Mouse (Mus musculus) intestine, postnatal 0 days (tissue): ENCODE measurements around the gene Ift52. TPM values are rescaled to one million over a fixed set of nuclear protein-coding genes. Genes with fewer than 3 reads are reported as not detected.

Experiments used
- ATAC-seq: fragments of 200-750 bp; cut with Nextera tagmentation; 2 replicates; pipeline ENCODE4 v1.8.0; 2017; ENCODE audit warnings: mild to moderate bottlenecking, moderate TSS enrichment, moderate library complexity
- H3K27ac ChIP-seq: fragments of 300-500 bp; sonication (generic); 2 replicates; pipeline ENCODE4 v1.5.1; 2014; ENCODE audit warnings: mild to moderate bottlenecking, low read depth, low read length, moderate library complexity
- H3K27me3 ChIP-seq: fragments of 300-500 bp; sonication (generic); replicated peaks from 2 replicates; pipeline ENCODE4 v1.6.1; 2014; ENCODE audit warnings: low read length, mixed read lengths; ENCODE audit not compliant: control insufficient read depth, insufficient read depth
- H3K36me3 ChIP-seq: fragments of 300-500 bp; sonication (generic); 2 replicates; pipeline ENCODE4 v1.6.1; 2014; ENCODE audit warnings: mild to moderate bottlenecking, moderate library complexity; ENCODE audit not compliant: control insufficient read depth, insufficient read depth
- H3K4me1 ChIP-seq: fragments of 300-500 bp; sonication (generic); replicated peaks from 2 replicates; pipeline ENCODE4 v1.6.1; 2014; ENCODE audit warnings: antibody characterized with exemption, low read length, mixed read lengths; ENCODE audit not compliant: control insufficient read depth, insufficient read depth
- H3K4me2 ChIP-seq: fragments of 300-500 bp; sonication (generic); replicated peaks from 2 replicates; pipeline ENCODE4 v1.6.1; 2014; ENCODE audit warnings: low read depth, mild to moderate bottlenecking, moderate library complexity
- H3K4me3 ChIP-seq: fragments of 300-500 bp; sonication (generic); 2 replicates; pipeline ENCODE4 v1.5.1; 2014; ENCODE audit warnings: low read depth, low read length
- H3K9ac ChIP-seq: fragments of 300-500 bp; sonication (generic); 2 replicates; pipeline ENCODE4 v1.6.1; 2014; ENCODE audit warnings: mild to moderate bottlenecking, low read depth, low read length
- H3K9me3 ChIP-seq: fragments of 300-500 bp; sonication (generic); 2 replicates; pipeline ENCODE4 v1.6.1; 2016; ENCODE audit warnings: mixed run types; ENCODE audit not compliant: control insufficient read depth
- CTCF ChIP-seq: sonication (generic); IDR thresholded peaks from 2 replicates; pipeline ENCODE4 v1.5.1; 2016; ENCODE audit warnings: low read depth, mild to moderate bottlenecking, control low read depth, antibody characterized with exemption, moderate library complexity
- WGBS: fragments of 180-500 bp; shearing (Covaris S2); extraction: QIAGEN DNeasy Blood & Tissue Kit; methylation state at CpG from one replicate; pipeline ENCODE4 v1.1.7; 2014; 5-methylcytosine and 5-hydroxymethylcytosine counted together
- polyA plus RNA-seq: library from polyadenylated mRNA; unstranded; fragments of >200 nt; fragmentation: Nextera tagmentation; extraction: Ambion mirVana; gene quantifications from 2 replicates; pipeline ENCODE4 v1.2.1, GENCODE M21; 2015

The Ift52 gene
- polyA plus RNA-seq, 1 experiment from 2014 or later, result 30.0 TPM

GRCm38 (mm10) chr2:162987218-162987617 lies 29.9 kb upstream of the Ift52 start, which contains the start of gene Sgk2:
Gene Sgk2 (plus strand): TSS chr2:162987330.
- Histone ChIP-seq H3K9me3 (no peaks in the 10 kb centered on the region), H3K27me3 (no peaks in the 10 kb centered on the region), H3K27ac (no peak within 1 kb of the TSS), H3K4me3 (no peak within 1 kb of the TSS), H3K4me2 (peak within 1 kb of the TSS; percentile 32), H3K36me3 (no peaks in the 10 kb centered on the region; the same call in 1 of the 2 replicates), H3K9ac (no peak within 1 kb of the TSS), H3K4me1 (0 out of 2 replicates have a peak, but pooled peaks cover 5% of the 10 kb centered on the region)
- ATAC-seq, result peak; percentile 70
- TF ChIP-seq CTCF, result no peak
- 21% methylated on average over 8 of the region's 8 CpGs for WGBS

DNA sequence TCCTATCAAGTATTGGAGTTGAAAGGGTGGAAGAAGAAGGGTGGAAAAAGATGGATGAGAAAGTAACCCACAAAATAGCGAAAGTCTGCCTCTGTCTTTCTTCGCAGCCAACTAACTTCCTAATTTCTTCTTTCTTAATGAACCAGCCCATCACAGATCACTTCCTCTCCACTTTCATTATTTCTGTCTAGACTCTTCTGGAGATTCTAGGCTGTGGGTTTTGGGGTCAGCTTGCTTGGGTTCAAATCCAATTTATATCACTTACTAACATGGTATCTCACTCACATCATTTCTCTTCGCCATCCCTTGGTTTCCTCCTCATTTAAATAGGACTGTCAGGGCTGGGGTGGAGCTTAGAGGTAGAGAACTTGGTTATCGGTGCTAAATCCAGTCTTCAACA lies 28.9 kb upstream of the Ift52 start:
- ATAC-seq, result no peak
- H3K9ac ChIP-seq, result no peak overlapping the region
- no peak overlapping the region for H3K27ac ChIP-seq
- 0 out of 2 replicates have a peak, but pooled peaks cover 5% of the 10 kb centered on the region for H3K4me1 ChIP-seq
- no peak for TF ChIP-seq CTCF
- whole genome bisulfite sequencing, result 88% methylated on average over 4 of the region's 4 CpGs
- no peak overlapping the region for H3K4me3 ChIP-seq
- no peaks in the 10 kb centered on the region; the same call in 1 of the 2 replicates for H3K36me3 ChIP-seq
- H3K9me3 ChIP-seq, result no peaks in the 10 kb centered on the region
- H3K4me2 ChIP-seq, result no peak overlapping the region
- no peaks in the 10 kb centered on the region for H3K27me3 ChIP-seq

- no peak for ATAC-seq
- TF ChIP-seq CTCF, result peak; percentile 44
- WGBS, result 36% methylated on average over 6 of the region's 6 CpGs
- Histone ChIP-seq H3K4me3 (no peak overlapping the region), H3K4me1 (0 out of 2 replicates have a peak, but pooled peaks cover 5% of the 10 kb centered on the region), H3K9me3 (no peaks in the 10 kb centered on the region), H3K27ac (peak overlapping the region; percentile 66), H3K4me2 (no peak overlapping the region), H3K9ac (no peak overlapping the region), H3K36me3 (no peaks in the 10 kb centered on the region; the same call in 1 of the 2 replicates), H3K27me3 (no peaks in the 10 kb centered on the region)
These were observed 25.6 kb upstream of the Ift52 start for GRCm38 (mm10) chr2:162991394-162992083.

DNA sequence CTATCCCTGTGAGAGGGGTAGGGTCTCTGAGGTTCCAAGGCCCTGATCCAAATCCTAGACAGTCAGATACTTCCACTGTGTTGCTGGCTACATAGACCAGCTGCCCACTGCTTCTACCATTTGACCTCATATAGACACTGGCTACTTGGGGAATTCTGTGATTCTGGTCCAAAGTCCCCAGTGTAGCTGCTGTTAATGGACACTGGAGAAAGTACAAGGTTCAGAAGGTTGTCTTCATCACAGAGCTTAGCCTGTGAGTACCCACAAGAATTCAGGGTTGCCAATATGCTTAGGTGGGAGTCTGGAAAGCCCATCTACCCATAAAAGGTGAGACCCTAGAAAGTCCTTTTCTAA lies 25.1 kb upstream of the Ift52 start:
- TF ChIP-seq CTCF, result no peak
- H3K27ac ChIP-seq, result peak overlapping the region; percentile 66
- no peaks in the 10 kb centered on the region; the same call in 1 of the 2 replicates for H3K36me3 ChIP-seq
- H3K4me3 ChIP-seq, result no peak overlapping the region
- H3K4me2 ChIP-seq, result no peak overlapping the region
- no peak overlapping the region for H3K9ac ChIP-seq
- H3K9me3 ChIP-seq, result no peaks in the 10 kb centered on the region
- 0 out of 2 replicates have a peak, but pooled peaks cover 5% of the 10 kb centered on the region for H3K4me1 ChIP-seq
- peak; percentile 63 for ATAC-seq
- H3K27me3 ChIP-seq, result no peaks in the 10 kb centered on the region

- no peak overlapping the region for H3K27ac ChIP-seq
These were observed 23.1 kb upstream of the Ift52 start for GRCm38 (mm10) chr2:162993881-162994616.

GRCm38 (mm10) chr2:162998528-162999230 lies 18.5 kb upstream of the Ift52 start:
- no peak overlapping the region for H3K27ac ChIP-seq
- no peaks in the 10 kb centered on the region for H3K4me1 ChIP-seq
- 26% methylated on average over 18 of the region's 18 CpGs for WGBS
- H3K36me3 ChIP-seq, result no peaks in the 10 kb centered on the region
- H3K4me3 ChIP-seq, result no peak overlapping the region
- no peaks in the 10 kb centered on the region for H3K9me3 ChIP-seq
- ATAC-seq, result peak; percentile 20; the same call in 1 of the 2 replicates
- no peak overlapping the region for H3K9ac ChIP-seq
- TF ChIP-seq CTCF, result peak; percentile 89
- 0 out of 2 replicates have a peak overlapping the region, but pooled peaks have one; percentile 13 for H3K4me2 ChIP-seq
- no peaks in the 10 kb centered on the region for H3K27me3 ChIP-seq

More at GRCm38 (mm10) chr2:162993881-162994616, 23.1 kb upstream of the Ift52 start:
- Histone ChIP-seq H3K4me3 (no peak overlapping the region), H3K9me3 (no peaks in the 10 kb centered on the region), H3K4me1 (no peaks in the 10 kb centered on the region), H3K36me3 (no peaks in the 10 kb centered on the region; the same call in 1 of the 2 replicates), H3K9ac (no peak overlapping the region), H3K27me3 (no peaks in the 10 kb centered on the region), H3K4me2 (no peak overlapping the region)
- TF ChIP-seq CTCF, result no peak
- WGBS, result 77% methylated on average over 9 of the region's 9 CpGs
- no peak for ATAC-seq
